In the genomic region with DNA sequence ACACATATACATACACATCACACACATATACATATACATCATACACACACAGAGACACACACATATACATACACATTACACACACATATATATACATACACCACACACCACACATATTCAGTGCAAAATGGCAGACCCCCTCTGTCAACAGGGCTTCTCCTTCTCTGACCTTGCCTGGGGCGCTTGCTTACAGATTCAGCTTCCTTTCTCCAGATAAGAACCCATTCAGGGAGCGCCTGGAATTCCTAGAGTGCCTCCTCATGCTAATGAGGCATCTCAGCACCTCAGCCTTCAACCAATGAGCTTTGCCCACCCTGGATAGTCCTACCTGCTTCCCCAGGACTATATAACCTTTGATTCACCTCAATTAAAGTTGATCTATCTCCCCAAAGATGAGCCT, we compare ENCODE assay signal across 17 mouse cellular contexts.
"Had no signal": no experiment of that assay in that cellular context is flagged by ENCODE, and none has a peak within 500 bp of the region (broad histone marks: within the 10 kb centered on the region; RNA-seq: fewer than 3 reads in every experiment).

No protein-coding gene starts in this region.

- H3K27ac ChIP-seq: layer of hippocampus, adult 2 months; limb, embryonic 12.5 days; limb, embryonic 15.5 days; liver, embryonic 13.5 days; midbrain, embryonic 15.5 days; neural tube, embryonic 13.5 days had no signal

- H3K4me2 ChIP-seq: limb, embryonic 12.5 days; limb, embryonic 15.5 days; liver, embryonic 13.5 days; midbrain, embryonic 11.5 days; midbrain, embryonic 15.5 days; neural tube, embryonic 13.5 days had no signal

- H3K9me3 ChIP-seq: limb, embryonic 12.5 days; limb, embryonic 15.5 days; liver, embryonic 13.5 days; midbrain, embryonic 15.5 days; neural tube, embryonic 13.5 days had no signal

- H3K9ac ChIP-seq: limb, embryonic 12.5 days; limb, embryonic 15.5 days; liver, embryonic 13.5 days; midbrain, embryonic 15.5 days; neural tube, embryonic 13.5 days had no signal

- ATAC-seq: midbrain, embryonic 15.5 days had no signal

- H3K27me3 ChIP-seq: limb, embryonic 12.5 days; limb, embryonic 15.5 days; liver, embryonic 13.5 days had no signal

- DNase-seq: kidney, adult 11 months; kidney, adult 9 months; kidney, postnatal 14 days; kidney, postnatal 4 days; layer of hippocampus, adult 9-11 months; liver, embryonic 13.5 days; lung, adult 2 months; lung, postnatal 14 days; lung, postnatal 4 days; thymus, adult 18-20 months; thymus, postnatal 36 days had no signal

- H3K4me1 ChIP-seq: liver, embryonic 13.5 days had no signal

- H3K4me3 ChIP-seq: layer of hippocampus, adult 2 months; limb, embryonic 12.5 days; limb, embryonic 15.5 days; liver, embryonic 13.5 days; midbrain, embryonic 15.5 days; neural tube, embryonic 13.5 days had no signal

- H3K36me3 ChIP-seq: limb, embryonic 12.5 days; limb, embryonic 15.5 days; liver, embryonic 13.5 days; midbrain, embryonic 15.5 days; neural tube, embryonic 13.5 days had no signal
